ENCODE assay signal across 25 mouse cellular contexts in the genomic region with DNA sequence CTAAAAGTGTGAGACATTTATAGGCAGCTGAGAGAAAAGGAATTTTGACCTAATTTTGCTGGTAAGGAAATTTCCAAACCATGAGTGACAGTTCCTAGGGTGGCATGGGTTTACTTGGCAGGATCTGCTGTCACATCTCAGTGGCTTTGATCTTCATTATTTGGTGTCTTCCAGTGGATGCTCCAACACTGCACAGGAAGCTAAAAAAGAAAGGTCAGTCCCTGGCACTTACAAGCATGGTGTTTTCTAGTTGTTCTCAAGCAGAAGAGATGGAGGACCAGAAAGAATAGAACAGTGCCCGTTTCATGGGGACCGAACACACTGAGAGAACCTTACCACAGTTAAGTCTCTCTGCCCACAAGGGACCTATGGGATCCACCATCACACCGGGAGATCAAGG. TPM values are rescaled to one million over a fixed set of nuclear protein-coding genes. Genes with fewer than 3 reads are reported as not detected.
"Had no signal": no experiment of that assay in that cellular context is flagged by ENCODE, and none has a peak within 500 bp of the region (broad histone marks: within the 10 kb centered on the region; RNA-seq: fewer than 3 reads in every experiment).

No protein-coding gene starts in this region.

- ATAC-seq: forebrain, embryonic 15.5 days; inflammation-experienced regulatory T-cells, adult 6 months; intestine, embryonic 15.5 days; intestine, postnatal 0 days had no signal

- H3K9ac ChIP-seq: forebrain, postnatal 0 days; heart, embryonic 12.5 days; intestine, embryonic 15.5 days; limb, embryonic 13.5 days; limb, embryonic 15.5 days had no signal

- H3K4me3 ChIP-seq: gastrocnemius, adult 2 months; intestine, embryonic 15.5 days; layer of hippocampus, adult 2 months; limb, embryonic 13.5 days; limb, embryonic 15.5 days had no signal

- DNase-seq: forebrain, postnatal 0 days; gastrocnemius, adult 2 months; gastrocnemius, postnatal 10 days; gastrocnemius, postnatal 25 days; heart, postnatal 10 days; heart, postnatal 4 days; kidney, adult 18-20 months; kidney, adult 8-10 months; kidney, postnatal 10 days; kidney, postnatal 25 days; kidney, postnatal 4 days; left cerebral cortex, postnatal 4 days had no signal

- H3K4me1 ChIP-seq: intestine, embryonic 15.5 days; limb, embryonic 15.5 days had no signal

- H3K36me3 ChIP-seq: forebrain, embryonic 15.5 days; heart, embryonic 12.5 days; hindbrain, embryonic 10.5 days; hindbrain, embryonic 12.5 days; intestine, embryonic 15.5 days; limb, embryonic 13.5 days; limb, embryonic 15.5 days had no signal

- H3K27ac ChIP-seq: forebrain, embryonic 15.5 days; gastrocnemius, adult 2 months; hindbrain, embryonic 14.5 days; intestine, embryonic 15.5 days; layer of hippocampus, adult 2 months; limb, embryonic 13.5 days; limb, embryonic 15.5 days had no signal

- H3K9me3 ChIP-seq: forebrain, embryonic 15.5 days; heart, embryonic 12.5 days; hindbrain, embryonic 10.5 days; hindbrain, embryonic 12.5 days; intestine, embryonic 15.5 days; limb, embryonic 13.5 days; limb, embryonic 15.5 days had no signal

RNA-seq across cellular contexts. Expression of a gene that starts 18.9 kb away (rescaled TPM):
- total RNA-seq: gastrocnemius, adult 2 months; granulocyte monocyte progenitor cell, adult 5-6 weeks; liver, adult 2 months had no signal
- polyA plus RNA-seq: intestine, postnatal 0 days; liver, adult 2 months had no signal
